Mouse (Mus musculus): Measurements from ENCODE around the gene Has1. TPM values are rescaled to one million over a fixed set of nuclear protein-coding genes. Genes with fewer than 3 reads are reported as not detected.
"Not testable (repeated sequence)": the region's sequence is repeated elsewhere in the genome, so short reads cannot be mapped to it uniquely, and the experiment has no call there.

The Has1 gene
- total RNA-seq, 2 experiments from 2014 or later, result 0.20 to 0.64 TPM

DNA sequence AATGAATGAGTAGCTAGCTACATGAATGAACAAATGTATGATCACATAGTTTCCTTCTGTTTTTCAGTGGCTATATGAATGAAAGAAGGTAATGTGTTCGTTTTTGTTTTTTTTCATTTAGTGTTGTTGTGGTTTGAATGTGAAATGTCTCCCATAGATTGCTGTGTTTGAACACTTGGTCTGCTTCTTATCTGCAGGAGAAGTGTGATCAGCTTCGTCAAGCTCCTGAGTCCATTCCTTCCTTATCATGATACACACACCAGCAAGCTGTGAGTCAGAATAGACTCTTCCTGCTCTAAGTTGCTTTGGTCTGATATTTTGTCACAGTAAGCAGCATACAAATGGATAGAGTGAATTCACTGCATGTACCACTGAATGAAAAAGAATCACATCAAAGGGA, 6.0 kb downstream of the Has1 start:
- intact Hi-C loops (cut with DNase I), result no loop called here
- DNase-seq (ENCODE audit: extremely low spot score in 1 of 2, low spot score in 2 of 2), result no peak

DNA sequence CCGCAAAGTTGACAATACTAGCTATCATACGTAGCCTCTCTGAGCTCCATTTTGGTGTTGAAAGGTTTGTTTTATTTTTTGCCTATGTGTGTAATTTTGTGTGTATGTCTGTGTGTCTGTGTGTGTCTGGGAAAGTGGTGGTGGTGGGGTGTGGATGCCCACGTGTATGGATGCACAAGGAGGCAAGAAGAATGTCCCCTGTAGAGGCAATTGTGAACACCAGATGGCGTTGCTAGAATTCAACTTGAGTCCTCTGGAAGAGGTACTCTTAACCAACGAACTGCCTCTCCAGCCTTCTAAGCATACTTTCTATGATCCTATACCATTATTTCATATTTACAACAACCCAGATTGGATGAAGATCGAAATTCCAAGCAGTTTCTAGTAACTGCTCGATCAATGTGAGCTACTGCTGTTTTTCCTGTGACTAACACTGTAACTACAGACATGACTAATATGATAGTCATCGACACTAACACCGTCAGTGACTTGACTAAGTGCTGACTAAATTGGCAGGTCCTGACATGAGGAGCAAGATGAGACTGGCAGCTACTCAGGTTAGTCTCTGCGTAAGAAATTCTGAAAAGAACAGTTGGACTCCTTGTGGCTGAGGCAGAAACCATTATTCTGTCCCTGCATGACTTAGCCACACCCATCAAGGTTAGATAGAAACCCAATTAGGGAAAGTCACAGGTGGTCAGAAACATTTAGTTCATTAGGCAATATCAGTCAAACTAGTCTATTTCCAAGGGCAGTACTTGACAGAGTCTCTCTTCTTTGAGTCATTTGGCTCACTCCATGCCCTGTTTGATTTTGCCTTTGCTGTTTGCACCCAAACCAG, 9.6 kb downstream of the Has1 start:
- intact Hi-C loops (cut with DNase I), result no loop called here
- DNase-seq (ENCODE audit: extremely low spot score in 1 of 2, low spot score in 2 of 2), result no peak

DNA sequence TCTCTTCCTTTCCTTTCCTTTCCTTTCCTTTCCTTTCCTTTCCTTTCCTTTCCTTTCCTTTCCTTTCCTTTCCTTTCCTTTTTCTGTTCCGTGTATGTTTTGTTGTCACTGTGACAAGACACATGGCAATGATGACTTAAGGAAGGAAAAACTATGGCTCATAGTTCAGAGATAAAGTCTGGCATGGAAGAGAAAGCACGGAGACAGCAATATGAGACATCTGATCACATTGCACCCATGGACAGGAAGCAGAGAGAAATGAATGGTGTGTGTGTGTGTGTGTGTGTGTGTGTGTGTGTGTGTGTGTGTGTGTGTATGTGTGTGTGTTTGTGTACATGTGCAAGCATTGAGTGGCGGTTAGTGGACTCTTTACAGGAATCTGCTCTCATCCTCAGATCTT, 10.4 kb downstream of the Has1 start:
- DNase-seq (ENCODE audit: extremely low spot score in 1 of 2, low spot score in 2 of 2); intact Hi-C loops (cut with DNase I): not testable (repeated sequence)

DNA sequence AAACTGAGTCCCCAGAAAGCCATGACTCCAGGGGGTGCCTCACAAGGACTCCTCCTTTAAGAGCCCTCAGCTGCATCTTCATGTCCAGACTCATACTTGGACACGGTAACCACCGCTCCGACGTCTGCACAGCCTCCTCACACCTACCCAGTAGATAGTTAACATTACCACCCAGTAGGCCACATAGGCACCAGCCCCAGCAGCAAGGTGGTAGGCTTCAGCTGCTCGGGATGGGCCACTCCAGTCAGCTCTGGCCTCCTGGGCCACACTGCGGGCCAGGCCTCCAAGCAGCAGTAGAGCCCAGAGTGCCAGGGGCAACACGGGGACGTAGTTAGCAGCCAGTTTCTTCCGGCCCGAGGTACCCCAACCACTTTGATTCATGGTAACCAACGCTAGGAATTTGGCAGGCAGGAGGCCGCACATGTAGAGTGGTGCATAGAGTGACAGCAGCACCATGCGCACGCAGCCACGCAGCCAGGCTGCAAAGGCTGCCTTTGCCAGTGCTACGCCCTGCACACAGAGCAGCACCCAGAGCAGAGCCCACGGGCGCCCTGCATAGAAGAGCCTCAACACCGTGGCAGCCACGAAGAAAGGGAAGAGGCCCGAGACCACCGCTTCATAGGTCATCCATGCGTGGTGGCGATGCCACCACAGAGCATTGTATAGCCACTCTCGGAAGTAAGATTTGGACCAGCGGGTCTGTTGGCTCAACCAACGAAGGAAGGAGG, 11.3 kb downstream of the Has1 start:
- intact Hi-C loops (cut with DNase I), result no loop called here
- DNase-seq (ENCODE audit: extremely low spot score in 1 of 2, low spot score in 2 of 2), result no peak

DNA sequence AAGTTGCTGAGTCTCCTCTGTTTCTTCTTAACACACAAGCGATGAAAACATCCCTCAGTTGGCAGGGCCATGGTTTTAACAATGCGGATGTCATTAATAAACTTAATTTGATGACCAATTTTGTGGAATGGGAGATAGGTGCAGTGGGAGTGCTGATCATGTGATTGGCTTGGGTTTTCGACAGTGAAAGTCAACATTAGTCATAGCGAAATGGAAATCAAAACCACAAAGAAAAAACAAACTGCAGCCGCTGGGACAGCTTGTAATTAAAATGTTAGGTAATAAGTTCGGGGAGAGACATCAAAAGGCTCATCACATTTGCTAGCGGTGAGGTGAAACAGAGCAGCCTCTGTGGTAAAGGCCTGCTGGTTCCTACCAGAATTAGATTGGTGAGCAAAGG, 14.2 kb downstream of the Has1 start:
- intact Hi-C loops (cut with DNase I), result no loop called here
- no peak for DNase-seq (ENCODE audit: extremely low spot score in 1 of 2, low spot score in 2 of 2)

DNA sequence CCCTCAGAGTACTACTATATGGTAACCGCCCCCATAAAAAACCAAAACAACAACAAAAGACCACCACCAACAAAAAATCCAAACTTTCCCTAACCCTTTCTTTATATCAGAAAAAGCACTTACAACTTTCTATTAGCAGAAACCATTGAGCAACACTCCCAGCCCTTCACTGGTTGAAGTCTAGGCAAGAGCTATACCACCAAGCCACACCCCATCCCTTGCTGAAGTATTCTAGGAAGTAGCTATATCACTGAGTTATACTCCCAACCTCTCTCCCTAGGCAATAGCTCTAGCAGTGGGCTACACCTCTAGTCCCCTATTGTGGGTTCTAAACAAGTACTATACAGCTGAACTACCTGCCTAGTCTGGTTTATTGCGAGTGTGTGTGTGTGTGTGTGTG, 15.7 kb downstream of the Has1 start:
- DNase-seq (ENCODE audit: extremely low spot score in 1 of 2, low spot score in 2 of 2), result no peak
- intact Hi-C loops (cut with DNase I), result no loop called here

DNA sequence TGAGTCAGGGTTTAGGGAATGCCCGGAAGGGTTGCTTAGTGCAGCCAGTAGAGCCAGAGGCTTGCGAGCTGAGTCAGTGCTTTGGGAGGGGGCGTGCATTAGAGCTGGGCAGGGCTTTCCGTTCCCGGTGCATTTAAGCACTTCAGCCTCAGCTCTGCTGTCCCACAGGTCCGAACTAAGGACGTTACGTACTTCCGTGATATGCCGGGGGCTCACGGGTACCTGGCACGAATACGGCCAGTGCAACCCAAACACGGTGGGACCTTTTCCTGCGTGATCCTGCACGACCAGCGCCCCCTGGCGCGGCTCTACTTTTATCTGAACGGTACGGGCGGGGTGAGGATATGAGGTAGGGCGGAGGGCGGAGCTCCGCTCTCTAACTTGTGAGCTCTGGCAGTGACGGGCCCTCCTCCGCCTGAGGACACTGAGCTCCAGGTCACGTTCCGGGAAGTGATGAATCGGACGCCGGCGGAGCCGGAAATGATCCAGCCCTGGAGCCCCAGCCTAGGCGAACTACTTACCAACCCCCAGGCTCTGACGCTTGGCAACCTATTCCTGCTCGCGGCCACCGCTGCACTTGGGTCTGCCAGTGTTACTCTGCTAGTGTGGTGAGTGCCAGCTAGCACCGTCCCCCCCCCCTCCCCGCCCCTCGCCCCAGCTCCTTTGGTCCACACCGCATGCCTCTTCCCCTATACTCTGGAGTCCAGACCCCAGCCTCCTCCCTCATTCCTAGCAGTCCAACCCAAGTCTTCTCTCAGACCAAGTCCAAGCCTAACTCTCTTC, 16.9 kb downstream of the Has1 start:
- intact Hi-C loops (cut with DNase I), result no loop called here
- DNase-seq (ENCODE audit: extremely low spot score in 1 of 2, low spot score in 2 of 2), result peak; percentile 93 to 97

DNA sequence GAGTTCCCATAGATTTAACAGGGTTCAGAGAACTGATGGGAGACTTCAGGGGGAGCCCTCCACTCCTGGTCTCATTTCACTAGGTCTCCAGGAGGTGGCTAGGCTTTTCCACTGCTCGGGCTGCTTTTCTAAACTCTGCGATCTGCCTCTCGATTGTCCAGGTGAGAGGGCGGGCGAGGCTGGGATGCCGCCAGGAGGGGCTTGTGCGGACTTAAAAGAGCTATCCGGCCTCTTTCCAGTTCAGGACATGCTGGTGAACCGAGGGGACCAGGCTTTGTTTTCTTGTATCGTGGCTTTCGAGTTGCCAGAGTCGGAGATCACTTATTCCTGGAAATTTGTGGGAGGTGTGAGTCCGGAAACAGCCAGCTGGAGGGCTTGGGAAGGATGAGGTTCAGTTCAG, 17.6 kb downstream of the Has1 start:
- intact Hi-C loops (cut with DNase I), result no loop called here
- peak in 1 of 2 experiments; percentile 59 for DNase-seq (ENCODE audit: extremely low spot score in 1 of 2, low spot score in 2 of 2)

DNA sequence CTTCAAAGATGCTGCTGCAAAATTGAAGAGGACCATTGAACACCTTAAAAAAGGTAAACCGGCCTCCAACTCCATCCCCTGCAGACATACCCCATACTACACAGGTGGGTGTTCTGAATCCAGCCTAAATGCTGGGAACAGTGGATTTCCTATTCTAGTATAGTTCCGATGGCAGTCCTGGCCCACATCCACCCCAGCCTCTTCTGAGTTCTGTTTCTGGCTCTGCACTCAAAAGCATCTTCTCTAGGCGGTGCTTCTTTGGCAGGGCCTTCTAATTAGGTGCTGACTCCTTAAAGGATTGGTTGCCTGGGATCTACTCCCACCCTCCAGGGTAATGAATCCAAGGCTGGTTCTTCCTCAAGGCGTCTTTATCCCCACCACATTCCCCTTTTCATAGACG, 18.9 kb downstream of the Has1 start:
- intact Hi-C loops (cut with DNase I), result no loop called here
- DNase-seq (ENCODE audit: extremely low spot score in 1 of 2, low spot score in 2 of 2), result no peak

DNA sequence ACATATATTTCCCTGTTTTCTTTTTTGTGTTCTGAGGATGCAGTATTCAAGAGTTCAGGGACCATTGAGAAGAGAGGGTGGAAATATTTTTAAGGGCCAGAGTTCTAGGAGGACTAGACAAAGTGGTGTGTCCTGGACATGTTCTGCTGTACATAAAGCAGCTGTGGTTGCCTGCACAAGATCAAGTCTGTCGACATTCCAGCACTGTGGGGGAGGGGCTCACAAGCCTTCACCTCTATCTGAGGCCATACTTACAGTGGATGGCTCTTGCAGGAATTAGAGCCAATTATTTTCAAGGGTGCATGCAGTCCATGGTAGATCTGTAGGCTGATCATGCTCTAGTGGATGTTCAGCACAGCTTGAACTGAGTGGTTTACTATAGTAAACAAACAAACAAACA, 20.1 kb downstream of the Has1 start:
- intact Hi-C loops (cut with DNase I), result no loop called here
- no peak for DNase-seq (ENCODE audit: extremely low spot score in 1 of 2, low spot score in 2 of 2)

DNA sequence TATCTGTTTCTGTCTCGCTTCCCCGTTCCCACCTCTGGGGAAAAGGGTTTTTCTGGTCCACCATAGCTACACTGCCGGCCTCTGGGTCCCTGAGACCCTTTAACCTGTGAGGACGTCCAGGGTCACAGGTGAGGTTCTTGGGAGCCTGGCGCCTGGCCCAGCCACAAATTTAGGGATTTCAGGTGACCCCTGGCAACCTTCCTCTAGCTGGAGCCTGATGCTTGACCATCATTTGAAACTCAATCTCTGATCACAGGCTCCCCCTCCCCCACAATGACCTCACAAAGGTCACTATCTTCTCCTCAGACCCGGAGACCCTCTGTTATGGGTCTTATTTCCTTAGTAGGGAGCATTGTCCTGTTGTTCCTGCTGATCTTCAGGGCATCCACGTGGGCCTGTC, 24.3 kb downstream of the Has1 start:
- no peak for DNase-seq (ENCODE audit: extremely low spot score in 1 of 2, low spot score in 2 of 2)
- intact Hi-C loops (cut with DNase I), result no loop called here

DNA sequence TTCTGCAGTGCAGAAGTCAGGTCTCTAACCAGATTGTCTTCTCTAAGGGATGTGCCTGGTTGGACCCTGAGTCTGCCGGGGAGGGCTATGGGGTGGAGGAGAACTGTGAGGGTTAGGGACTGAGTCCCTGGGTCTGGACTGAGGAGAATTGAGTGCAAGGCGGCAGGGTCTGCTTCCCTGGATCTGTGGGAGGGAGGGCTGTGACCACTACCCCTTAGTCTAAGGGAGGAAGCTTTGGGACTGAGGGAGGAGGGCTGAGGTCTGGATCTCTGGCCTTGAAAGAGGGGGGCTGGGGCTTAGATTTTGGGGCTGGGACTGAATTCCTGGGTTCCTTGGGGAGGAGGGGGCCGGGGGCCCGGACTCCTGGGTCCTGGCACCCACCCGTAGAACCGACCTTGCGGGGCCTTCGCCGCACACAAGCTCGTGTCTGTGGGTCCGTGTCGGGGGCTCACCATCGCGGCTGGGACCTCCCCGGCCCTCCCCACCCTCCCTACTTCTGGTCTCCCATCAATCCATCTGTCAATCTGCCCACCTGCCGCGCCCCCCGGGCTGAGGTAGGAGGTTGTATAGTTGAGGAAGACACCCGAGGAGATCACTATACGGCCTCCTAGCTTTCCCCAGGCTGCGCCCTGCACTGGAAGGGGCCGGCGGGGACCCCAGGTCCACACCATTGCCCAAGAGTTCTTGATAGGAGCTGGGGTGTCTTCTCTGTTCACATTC, 25.0 kb downstream of the Has1 start:
- peak in 1 of 2 experiments; percentile 47 for DNase-seq (ENCODE audit: extremely low spot score in 1 of 2, low spot score in 2 of 2)
- intact Hi-C loops (cut with DNase I), result no loop called here

DNA sequence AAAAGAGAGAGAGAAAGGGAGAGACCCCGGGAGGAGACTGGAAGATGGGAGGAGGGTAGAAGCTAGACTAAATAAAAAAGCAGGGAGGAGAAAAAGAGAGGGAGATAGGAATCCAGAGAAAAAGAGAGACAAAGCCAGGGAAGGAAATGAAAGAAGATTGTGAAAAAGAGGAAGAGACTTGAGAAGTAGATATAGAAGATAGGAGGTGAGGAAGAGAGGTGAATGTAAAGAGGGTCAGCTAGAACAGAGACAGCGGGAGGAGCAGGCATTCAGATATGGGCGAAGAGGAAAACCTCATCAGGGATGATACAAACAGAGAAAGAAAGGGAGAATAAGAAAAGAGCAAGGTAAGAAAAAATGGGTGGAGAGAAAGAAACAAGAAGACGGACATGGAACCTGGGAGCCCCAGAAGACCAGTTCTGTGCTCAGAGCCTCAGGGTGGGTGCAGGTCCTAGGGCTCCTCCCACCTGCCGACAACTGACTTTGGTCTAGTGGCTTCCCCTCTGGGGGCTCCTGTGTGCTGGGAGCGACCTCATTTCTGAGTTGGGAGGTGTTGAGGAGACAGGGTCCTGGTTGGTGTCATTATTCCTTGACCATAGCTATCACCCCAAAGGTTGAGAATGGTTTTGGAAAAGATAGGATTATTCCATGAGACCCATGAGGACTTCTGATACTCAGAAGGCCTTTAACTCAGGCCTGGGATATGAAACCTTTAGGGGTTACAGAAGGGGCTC, 25.8 kb downstream of the Has1 start:
- DNase-seq (ENCODE audit: extremely low spot score in 1 of 2, low spot score in 2 of 2), result peak in 1 of 2 experiments; percentile 44
- intact Hi-C loops (cut with DNase I), result no loop called here

DNA sequence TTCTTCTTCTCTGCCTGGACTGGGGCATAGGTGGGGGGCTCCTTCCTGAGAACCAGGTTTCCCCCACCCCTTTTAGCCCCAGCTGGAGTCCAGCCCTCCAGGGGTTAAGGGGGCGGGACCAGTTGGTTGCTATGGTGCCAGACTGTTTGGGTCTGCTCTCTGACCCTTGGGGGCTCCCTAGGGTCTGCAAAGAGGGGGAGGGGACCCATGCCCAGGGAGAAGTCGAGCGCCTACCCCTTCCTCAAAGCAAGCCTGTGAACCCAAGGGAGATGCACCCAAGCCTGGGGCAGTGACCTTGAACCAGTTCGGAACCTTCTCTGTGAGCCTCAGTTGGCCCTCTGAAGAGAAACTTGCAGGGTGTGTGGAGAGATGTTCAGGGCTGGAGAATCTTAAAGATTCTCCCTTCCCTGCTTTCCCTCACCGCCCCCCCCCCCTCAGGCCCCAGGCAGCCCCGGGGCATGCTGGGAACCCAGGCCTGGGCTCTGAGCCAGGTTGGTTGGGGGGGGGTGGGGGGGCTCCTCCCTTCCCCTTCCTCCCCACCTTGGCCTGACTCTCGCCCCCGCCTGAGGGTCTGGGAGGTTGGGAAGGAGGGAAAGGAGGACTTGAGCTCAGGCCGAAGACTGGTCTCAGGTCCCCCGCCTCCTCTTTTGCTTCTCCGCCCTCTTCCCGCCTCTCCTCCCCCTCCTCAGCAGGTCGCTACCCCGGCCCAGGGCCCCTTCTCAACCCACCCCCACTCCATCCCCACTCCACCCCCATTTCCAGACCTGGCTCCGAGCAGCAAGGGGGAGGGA, 26.6 kb downstream of the Has1 start:
- DNase-seq (ENCODE audit: extremely low spot score in 1 of 2, low spot score in 2 of 2), result peak in 1 of 2 experiments; percentile 79
- intact Hi-C loops (cut with DNase I), result no loop called here

DNA sequence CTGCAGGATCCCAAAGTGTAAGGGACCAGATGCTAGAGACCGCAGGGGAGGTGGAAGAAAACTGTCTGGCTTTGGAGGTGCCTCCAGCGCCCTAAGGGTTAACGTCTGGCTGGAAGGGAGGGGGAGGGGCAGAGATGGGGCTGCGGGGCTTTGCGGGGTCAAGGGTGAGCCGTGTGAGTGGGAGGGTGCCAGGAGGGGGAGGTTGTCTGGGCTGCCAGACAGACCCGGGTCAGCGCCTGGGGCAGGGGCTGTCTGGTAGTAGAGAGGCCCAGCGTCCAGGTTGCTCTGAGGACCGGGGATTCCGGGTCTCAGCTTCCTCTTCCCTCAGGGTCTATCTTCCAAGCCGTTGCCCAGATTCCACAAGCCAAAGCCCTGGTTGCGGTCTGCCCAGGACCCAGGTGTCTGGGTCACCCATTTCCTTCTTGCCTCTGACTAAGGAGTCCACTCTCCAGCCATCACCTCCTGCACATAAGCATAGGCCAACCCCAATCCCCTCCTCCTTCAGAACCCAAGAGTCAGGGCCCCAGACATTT, 27.3 kb downstream of the Has1 start:
- DNase-seq (ENCODE audit: extremely low spot score in 1 of 2, low spot score in 2 of 2), result peak; percentile 42 to 87
- intact Hi-C loops (cut with DNase I), result no loop called here

DNA sequence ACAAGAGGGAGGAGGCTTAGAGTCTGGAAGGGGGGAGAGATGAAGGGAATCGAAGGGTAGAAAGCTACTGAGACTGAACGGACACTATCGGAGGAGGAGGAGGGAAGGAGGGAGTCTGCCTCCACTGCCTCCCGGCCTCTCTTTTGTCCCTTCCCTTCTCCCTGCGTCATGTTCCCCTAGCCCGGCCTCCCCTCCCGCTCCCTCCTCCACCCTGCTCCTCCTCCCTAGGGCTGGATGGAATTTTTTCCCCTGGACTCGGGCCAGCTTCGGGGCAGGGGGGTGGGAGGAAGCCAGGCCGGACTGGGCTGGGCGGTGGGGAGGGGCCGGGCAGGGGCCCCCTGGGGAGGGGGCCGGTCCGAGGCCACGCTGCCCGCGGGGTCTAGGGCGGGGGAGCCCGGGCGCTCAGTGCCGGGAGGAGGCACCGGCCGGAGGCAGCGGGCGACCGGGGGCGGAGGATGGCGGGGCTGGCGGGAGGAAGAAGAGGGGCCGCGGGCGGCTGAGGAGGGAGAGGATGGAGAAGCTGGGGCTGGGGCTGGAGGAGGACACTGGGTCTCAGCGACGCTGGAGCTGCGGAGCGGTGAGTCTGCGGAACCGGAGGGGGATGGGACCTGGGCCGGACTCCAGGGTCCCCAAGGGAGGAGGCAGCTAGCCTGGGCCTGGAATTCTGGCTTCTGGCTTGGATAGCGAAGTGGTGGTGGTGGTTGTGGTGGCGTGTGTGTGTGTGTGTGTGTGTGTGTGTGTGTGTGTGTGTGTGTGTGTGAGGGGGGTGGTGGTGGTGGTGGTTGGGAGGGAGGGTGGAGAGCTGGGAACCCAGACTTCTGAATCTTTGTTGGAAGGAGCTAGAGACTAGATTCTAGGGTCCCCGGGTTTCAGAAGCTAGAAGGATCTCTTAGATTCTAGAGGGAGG, 28.0 kb downstream of the Has1 start, which contains the start of gene Spaca6:
Gene Spaca6, plus strand, starts transcription at position 408 of the 907 bp plus-strand sequence.
- DNase-seq (ENCODE audit: extremely low spot score in 1 of 2, low spot score in 2 of 2), result peak; percentile 85 to 97
- intact Hi-C loops (cut with DNase I), result no loop called here
